Mouse (Mus musculus): ENCODE data around the gene Igsf21.

Igsf21 gene

GRCm38 (mm10) chr4:139995659-139996058 lies 250.9 kb downstream of the Igsf21 start:
- in situ Hi-C loops (cut with MboI, MseI), result no loop called here

- in situ Hi-C loops (cut with MboI, MseI), result no loop called here
Observed at GRCm38 (mm10) chr4:139993111-139993755, 253.4 kb downstream of the Igsf21 start.

GRCm38 (mm10) chr4:139986913-139987312 lies 259.7 kb downstream of the Igsf21 start:
- in situ Hi-C loops (cut with MboI, MseI), result no loop called here

- in situ Hi-C loops (cut with MboI, MseI), result no loop called here
Observed at GRCm38 (mm10) chr4:139978716-139979115, 267.9 kb downstream of the Igsf21 start.

GRCm38 (mm10) chr4:139977308-139977781 lies 269.2 kb downstream of the Igsf21 start:
- in situ Hi-C loops (cut with MboI, MseI), result no loop called here

All from T-helper 2 cell (primary cell).